Mouse (Mus musculus) stomach, postnatal 0 days (tissue): ENCODE results near the gene Cdr2l.

Experiments
- CTCF ChIP-seq: IDR thresholded peaks from 2 replicates; pipeline ENCODE4 v1.5.1; 2016; ENCODE audit warnings: antibody characterized with exemption, low read depth, mild to moderate bottlenecking, moderate library complexity
- EP300 ChIP-seq: optimal IDR thresholded peaks from 2 replicates; pipeline ENCODE3; 2016; ENCODE audit warnings: antibody characterized with exemption

DNA sequence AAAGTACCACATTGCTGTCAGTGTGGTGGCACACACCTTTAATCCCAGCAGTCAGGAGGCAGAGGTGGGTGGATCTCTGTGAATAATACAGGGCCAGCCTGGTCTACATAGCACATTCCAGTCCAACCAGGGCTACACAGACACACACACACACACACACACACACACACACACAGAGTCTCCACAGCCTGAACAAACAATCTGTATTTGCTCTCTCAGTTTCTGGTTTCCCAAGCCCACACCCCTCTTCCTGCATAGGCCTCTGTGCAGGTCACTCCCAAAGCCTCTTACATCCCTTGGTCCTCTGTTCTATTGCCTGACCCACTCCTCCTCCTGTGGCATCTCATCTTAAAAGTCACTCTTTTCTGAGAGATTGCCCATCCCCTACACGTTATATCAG lies 9.7 kb upstream of the Cdr2l start:
- TF ChIP-seq CTCF (no peak), EP300 (no peak)
